Mouse (Mus musculus) thymus, adult 2 months (tissue): ENCODE data around the gene Ttc27.

Experiments
- CTCF ChIP-seq: fragments of 200-500 bp; IDR thresholded peaks from 2 replicates; pipeline ENCODE4 v1.5.1; 2012; ENCODE audit warnings: mild to moderate bottlenecking, control low read depth, low read length, moderate library complexity, borderline replicate concordance; ENCODE audit not compliant: control insufficient read depth, poor library complexity, insufficient read depth; ENCODE audit errors: extremely low read depth
- POLR2A ChIP-seq: fragments of 200-500 bp; IDR thresholded peaks from 2 replicates; pipeline ENCODE4 v1.6.1; 2012; ENCODE audit warnings: mild to moderate bottlenecking, low read length, control low read depth, moderate library complexity; ENCODE audit not compliant: control insufficient read depth, poor library complexity, insufficient read depth; ENCODE audit errors: extremely low read depth

GRCm38 (mm10) chr17:74799865-74800264 lies 82.3 kb downstream of the Ttc27 start:
- no peak for TF ChIP-seq CTCF
- no peak for TF ChIP-seq POLR2A
